Mouse (Mus musculus): ENCODE results near the gene Pcp4. TPM values are rescaled to one million over a fixed set of nuclear protein-coding genes. Genes with fewer than 3 reads are reported as not detected.

Gene Pcp4
- total RNA-seq, 2 experiments from 2014 or later, result not detected

DNA sequence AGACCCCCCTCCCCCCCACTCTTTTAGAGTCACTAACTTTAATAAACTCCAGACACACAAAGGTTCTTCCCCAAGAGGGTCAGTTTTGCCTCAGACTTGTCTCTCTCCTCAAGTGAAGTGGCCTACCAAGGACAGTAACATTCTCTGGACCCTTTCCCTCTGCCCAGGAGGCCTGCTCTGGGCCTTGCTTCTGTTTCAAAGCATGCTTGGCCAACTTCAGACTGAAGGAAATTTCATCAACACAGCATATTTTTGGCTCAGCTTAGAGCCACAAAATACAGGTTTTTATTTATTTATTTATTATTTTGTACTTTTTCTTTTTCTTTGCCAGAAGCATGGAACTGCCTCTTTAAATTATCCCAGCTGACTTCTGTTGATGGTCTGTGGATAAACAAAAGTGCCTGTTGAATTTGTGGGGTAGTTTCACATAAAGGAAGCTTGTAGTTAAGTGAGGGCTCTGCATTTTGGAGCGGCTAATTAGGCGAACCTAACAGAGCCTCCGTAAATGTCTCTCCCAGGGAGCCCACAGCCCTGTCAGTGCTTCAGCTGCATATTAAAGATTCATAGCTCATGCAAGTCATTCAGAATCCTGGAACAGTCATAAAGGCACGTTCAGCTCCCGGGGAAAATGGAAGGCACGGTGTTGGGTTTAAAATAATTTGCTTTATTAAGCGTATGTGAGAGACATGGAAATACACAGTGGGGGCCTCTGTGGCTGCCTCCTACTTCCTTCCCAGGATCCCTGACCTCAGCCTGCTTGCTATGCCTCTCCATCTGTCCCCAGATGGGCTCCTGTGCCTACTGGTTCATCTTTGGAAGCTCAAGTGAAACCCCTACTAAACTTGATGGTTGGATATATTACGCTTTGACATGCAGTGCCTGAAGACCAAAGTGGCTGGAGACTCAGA is 96.2 kb downstream of the Pcp4 start:
- no peak for ATAC-seq (replicated peaks; ENCODE audit: poor library complexity)

DNA sequence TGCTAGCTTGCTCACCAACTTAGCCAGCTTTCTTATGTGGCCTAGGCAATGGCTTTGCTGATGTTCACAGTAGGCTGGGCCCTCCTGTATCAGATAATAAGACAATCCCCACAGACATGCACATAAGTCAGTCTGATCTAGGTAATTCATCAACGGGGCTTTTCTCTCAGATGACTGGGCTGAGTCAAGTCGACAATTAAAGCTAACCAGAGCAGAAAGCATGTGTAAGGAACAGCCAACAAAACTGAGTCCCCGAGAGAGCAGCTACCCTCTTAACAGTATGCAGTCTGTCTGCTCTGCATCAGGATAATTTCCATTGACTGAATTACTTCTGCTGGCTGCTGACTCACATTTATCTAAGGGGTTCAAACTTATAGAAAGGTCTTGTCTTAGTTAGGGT is 100.0 kb downstream of the Pcp4 start:
- ATAC-seq (replicated peaks; ENCODE audit: poor library complexity), result no peak

Other genes with a start within 250 kb of the Pcp4 start
- gene B3galt5, start 231.8 kb upstream of the Pcp4 start, total RNA-seq (2015), result 1.1 and 1.3 TPM in 2 replicates
- gene B3galt5, start 231.8 kb upstream of the Pcp4 start, total RNA-seq (2017), result 0.46 and 1.7 TPM in 2 replicates
- gene Itgb2l, start 24.0 kb upstream of the Pcp4 start, total RNA-seq (2015), result 4.5 and 6.3 TPM in 2 replicates
- gene Itgb2l, start 24.0 kb upstream of the Pcp4 start, total RNA-seq (2017), result 8.2 and 9.5 TPM in 2 replicates

Measured in megakaryocyte progenitor cell, adult 5-6 weeks (primary cell).